Mouse (Mus musculus) liver, adult (tissue): ENCODE measurements around the gene Col4a5.

Experiments
- GATA4 ChIP-seq: IDR thresholded peaks from 2 replicates; pipeline ENCODE4 v1.6.1; 2014; ENCODE audit warnings: mild to moderate bottlenecking, low read length; ENCODE audit not compliant: insufficient replicate concordance

Gene Col4a5

GRCm38 (mm10) chrX:141475110-141475509, at the start of gene Col4a5:
Gene Col4a5, plus strand, starts transcription at chrX:141475385.
- no peak for TF ChIP-seq GATA4

- TF ChIP-seq GATA4, result no peak
These were observed 38.4 kb upstream of the Col4a5 start for GRCm38 (mm10) chrX:141436780-141437179.

- TF ChIP-seq GATA4, result no peak
These were observed 35.8 kb upstream of the Col4a5 start for GRCm38 (mm10) chrX:141439423-141439822.

- no peak for TF ChIP-seq GATA4
These were observed 27.2 kb upstream of the Col4a5 start for GRCm38 (mm10) chrX:141447936-141448335.

- TF ChIP-seq GATA4, result no peak
These were observed 1.5 kb upstream of the Col4a5 start, which contains the start of gene Col4a6 for GRCm38 (mm10) chrX:141473470-141474302. Gene Col4a6, minus strand, starts transcription at chrX:141474076.

- no peak for TF ChIP-seq GATA4
These were observed 562 bp downstream of the Col4a5 start for GRCm38 (mm10) chrX:141475566-141476327.

GRCm38 (mm10) chrX:141494545-141494944, 19.4 kb downstream of the Col4a5 start:
- no peak for TF ChIP-seq GATA4

GRCm38 (mm10) chrX:141503125-141503524, 27.9 kb downstream of the Col4a5 start:
- no peak for TF ChIP-seq GATA4

GRCm38 (mm10) chrX:141533447-141533846, 58.3 kb downstream of the Col4a5 start:
- TF ChIP-seq GATA4, result no peak

- no peak for TF ChIP-seq GATA4
These were observed 72.3 kb downstream of the Col4a5 start for GRCm38 (mm10) chrX:141547471-141547870.

GRCm38 (mm10) chrX:141590242-141590641, 115.1 kb downstream of the Col4a5 start:
- no peak for TF ChIP-seq GATA4

- no peak for TF ChIP-seq GATA4
These were observed 246.5 kb downstream of the Col4a5 start for GRCm38 (mm10) chrX:141721725-141722124.

GRCm38 (mm10) chrX:141723936-141724335, 248.8 kb downstream of the Col4a5 start:
- no peak for TF ChIP-seq GATA4

- TF ChIP-seq GATA4, result no peak
These were observed 249.3 kb downstream of the Col4a5 start for GRCm38 (mm10) chrX:141724391-141724891.

- no peak for TF ChIP-seq GATA4
These were observed 250.0 kb downstream of the Col4a5 start, which contains the start of gene Irs4 for GRCm38 (mm10) chrX:141724937-141725918. Gene Irs4, minus strand, starts transcription at chrX:141725263.
